In the genomic region with DNA sequence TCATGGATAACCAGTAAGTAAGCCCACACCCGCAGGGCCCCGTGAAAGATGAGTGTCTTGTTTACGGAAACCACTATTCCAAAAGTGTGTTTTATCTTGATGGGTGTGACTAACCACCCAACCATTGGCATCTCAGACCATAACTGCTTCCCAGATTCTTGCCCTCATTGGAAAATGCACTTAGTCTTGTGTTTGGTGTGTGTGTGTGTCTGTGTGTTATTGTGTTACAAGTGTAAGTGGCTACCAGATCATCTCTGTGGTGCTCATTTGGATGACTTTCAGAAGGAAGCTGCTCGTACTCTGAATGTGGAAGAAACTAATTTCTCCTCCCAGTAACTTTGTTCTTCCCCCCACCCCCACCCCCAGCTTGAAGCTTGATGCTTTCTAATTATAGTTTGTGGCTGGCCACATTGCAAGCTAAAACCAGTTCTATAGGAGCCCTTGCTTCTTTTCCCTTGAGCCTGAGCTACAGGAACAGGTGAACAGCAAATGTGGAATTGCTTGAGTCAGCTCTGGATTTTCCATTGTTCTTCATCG, we compare ENCODE assay signal across 14 mouse cellular contexts. TPM values are rescaled to one million over a fixed set of nuclear protein-coding genes. Genes with fewer than 3 reads are reported as not detected.
DNase-seq lines count a peak whose midpoint lies in the region; ATAC-seq lines count a peak whose summit lies in the region.
"Had no signal": no experiment of that assay in that cellular context is flagged by ENCODE, and none has a peak within 500 bp of the region (broad histone marks: within the 10 kb centered on the region; RNA-seq: fewer than 3 reads in every experiment).

No protein-coding gene starts in this region.

- H3K4me1 ChIP-seq in heart, embryonic 12.5 days (replicated peaks) = peaks cover 58% of the 10 kb centered on the region
- H3K4me1 ChIP-seq in megakaryocyte, embryonic 14.5 days = peaks cover 87% of the 10 kb centered on the region
- H3K4me1 ChIP-seq in midbrain, embryonic 11.5 days (ENCODE audit: control insufficient read depth, insufficient read depth, low read length) = no peaks in the 10 kb centered on the region

- no peak overlapping the region for H3K9ac ChIP-seq in heart, embryonic 12.5 days
- H3K9ac ChIP-seq in midbrain, embryonic 11.5 days (ENCODE audit: low read length) = no peak overlapping the region

- DNase-seq in heart, postnatal 14 days = no peak
- peak; percentile 79 for DNase-seq in NIH3T3 (ENCODE audit: low read depth)
- no peak for DNase-seq in midbrain, embryonic 11.5 days (ENCODE audit: low spot score, missing footprints)
- no peak for DNase-seq in ovary, postnatal 10 days (ENCODE audit: low spot score)
- no peak for DNase-seq in embryo, embryonic 10 days (ENCODE audit: low spot score)
- DNase-seq: adrenal gland, postnatal 14 days; cerebellum, postnatal 14 days; lung, postnatal 10 days; thymus, adult 2 months had no signal

- peak overlapping the region; percentile 81 for H3K27ac ChIP-seq in heart, embryonic 12.5 days (ENCODE audit: poor library complexity, severe bottlenecking)
- H3K27ac ChIP-seq in midbrain, embryonic 11.5 days (ENCODE audit: low read depth, low read length) = no peak overlapping the region
- H3K27ac ChIP-seq: hindbrain, postnatal 0 days had no signal

- H3K9me3 ChIP-seq in heart, embryonic 12.5 days (replicated peaks) = no peaks in the 10 kb centered on the region; the same call in 1 of the 2 replicates
- H3K9me3 ChIP-seq in megakaryocyte, embryonic 14.5 days = no peaks in the 10 kb centered on the region
- H3K9me3 ChIP-seq in midbrain, embryonic 11.5 days (ENCODE audit: control insufficient read depth, low read length) = no peaks in the 10 kb centered on the region

- H3K4me3 ChIP-seq in heart, embryonic 12.5 days = no peak overlapping the region
- peak overlapping the region; percentile 87 for H3K4me3 ChIP-seq in megakaryocyte, embryonic 14.5 days (replicated peaks)
- no peak overlapping the region for H3K4me3 ChIP-seq in midbrain, embryonic 11.5 days (ENCODE audit: low read depth, low read length)

- WGBS in heart, embryonic 12.5 days = 34% methylated on average over 5 of the region's 5 CpGs
- whole genome bisulfite sequencing in midbrain, embryonic 11.5 days = 79% methylated on average over 5 of the region's 5 CpGs

- no peak for ATAC-seq in heart, embryonic 12.5 days (ENCODE audit: insufficient number of reproducible peaks, low FRiP score)
- ATAC-seq in inflammation-experienced regulatory T-cells, adult 6 months = peak; percentile 16
- ATAC-seq in midbrain, embryonic 11.5 days (ENCODE audit: low FRiP score) = no peak
- ATAC-seq: hindbrain, postnatal 0 days had no signal

- H3K36me3 ChIP-seq in heart, embryonic 12.5 days = peaks cover 4% of the 10 kb centered on the region
- peaks cover 64% of the 10 kb centered on the region for H3K36me3 ChIP-seq in megakaryocyte, embryonic 14.5 days (replicated peaks; ENCODE audit: low read length)
- no peaks in the 10 kb centered on the region for H3K36me3 ChIP-seq in midbrain, embryonic 11.5 days (ENCODE audit: control insufficient read depth, insufficient read depth, low read length)

- peak overlapping the region; percentile 48 for H3K4me2 ChIP-seq in heart, embryonic 12.5 days
- H3K4me2 ChIP-seq in midbrain, embryonic 11.5 days = no peak overlapping the region

- H3K27me3 ChIP-seq in heart, embryonic 12.5 days (replicated peaks) = no peaks in the 10 kb centered on the region
- H3K27me3 ChIP-seq in megakaryocyte, embryonic 14.5 days (replicated peaks) = no peaks in the 10 kb centered on the region
- H3K27me3 ChIP-seq in midbrain, embryonic 11.5 days (ENCODE audit: control insufficient read depth, insufficient read depth, low read length) = no peaks in the 10 kb centered on the region

- intact Hi-C loops in heart, postnatal 14 days (cut with DNase I) = no loop called here

RNA-seq across cellular contexts. Expression of gene Arl6ip5, which starts 12.5 kb away (rescaled TPM):
- 96.9 and 97.9 TPM in 2 replicates for polyA plus RNA-seq in heart, embryonic 12.5 days (2016; fragmentation: Nextera tagmentation; extraction: Ambion mirVana)
- 100 to 1,000 TPM; 103 to 110 TPM for total RNA-seq in heart, postnatal 14 days (2021)
- polyA plus RNA-seq in inflammation-experienced regulatory T-cells, adult 6 months (2017; shearing (Covaris generic)) = 100 to 1,000 TPM; 199 to 332 (median 237) TPM
- 8.1 and 25.3 TPM in 2 replicates for polyA plus RNA-seq in megakaryocyte, embryonic 14.5 days (2012; ENCODE audit: insufficient read depth, low replicate concordance)
- 41.4 and 41.8 TPM in 2 replicates for polyA plus RNA-seq in midbrain, embryonic 11.5 days (2014; fragmentation: Nextera tagmentation; extraction: Ambion mirVana)

RNA-seq across cellular contexts. Expression of gene Uba3, which starts 17.6 kb away (rescaled TPM):
- polyA plus RNA-seq in heart, embryonic 12.5 days (2016; fragmentation: Nextera tagmentation; extraction: Ambion mirVana) = 79.1 and 79.3 TPM in 2 replicates
- total RNA-seq in heart, postnatal 14 days (2021) = 10 to 100 TPM; 66.9 to 71.9 TPM
- polyA plus RNA-seq in inflammation-experienced regulatory T-cells, adult 6 months (2017; shearing (Covaris generic)) = 10 to 100 TPM; 31.7 to 53.1 (median 36.0) TPM
- 4.7 and 9.4 TPM in 2 replicates for polyA plus RNA-seq in megakaryocyte, embryonic 14.5 days (2012; ENCODE audit: insufficient read depth, low replicate concordance)
- 99.4 and 101 TPM in 2 replicates for polyA plus RNA-seq in midbrain, embryonic 11.5 days (2014; fragmentation: Nextera tagmentation; extraction: Ambion mirVana)

RNA-seq across cellular contexts. Expression of gene Lmod3, which starts 29.6 kb away (rescaled TPM):
- 18.0 and 18.7 TPM in 2 replicates for polyA plus RNA-seq in heart, embryonic 12.5 days (2016; fragmentation: Nextera tagmentation; extraction: Ambion mirVana)
- 10 to 100 TPM; 50.2 to 55.6 TPM for total RNA-seq in heart, postnatal 14 days (2021)
- polyA plus RNA-seq in inflammation-experienced regulatory T-cells, adult 6 months (2017; shearing (Covaris generic)) = under 1 TPM in 2 of 3 experiments, not detected in 1; 0.15 to 0.16 TPM
- polyA plus RNA-seq in megakaryocyte, embryonic 14.5 days (2012; ENCODE audit: insufficient read depth, low replicate concordance) = not detected in 2 replicates
- polyA plus RNA-seq in midbrain, embryonic 11.5 days (2014; fragmentation: Nextera tagmentation; extraction: Ambion mirVana) = 0.08 TPM in 1 of 2 replicates, not detected in the other
- total RNA-seq: adrenal gland, postnatal 14 days; layer of hippocampus, adult 18-20 months had no signal
- polyA plus RNA-seq: hindbrain, postnatal 0 days had no signal

RNA-seq across cellular contexts. Expression of gene Tmf1, which starts 44.1 kb away (rescaled TPM):
- 28.7 and 29.9 TPM in 2 replicates for polyA plus RNA-seq in heart, embryonic 12.5 days (2016; fragmentation: Nextera tagmentation; extraction: Ambion mirVana)
- total RNA-seq in heart, postnatal 14 days (2021) = 10 to 100 TPM; 32.1 to 34.7 TPM
- polyA plus RNA-seq in inflammation-experienced regulatory T-cells, adult 6 months (2017; shearing (Covaris generic)) = 10 to 100 TPM; 44.3 to 55.2 (median 54.8) TPM
- polyA plus RNA-seq in megakaryocyte, embryonic 14.5 days (2012; ENCODE audit: insufficient read depth, low replicate concordance) = 0.52 and 2.5 TPM in 2 replicates
- 29.9 and 34.6 TPM in 2 replicates for polyA plus RNA-seq in midbrain, embryonic 11.5 days (2014; fragmentation: Nextera tagmentation; extraction: Ambion mirVana)

Comparison
In these comparisons a context has a peak if more than half of its experiments do, and no peak if none do; other contexts are left out.
1. RNA of gene Lmod3, which starts 29.6 kb away (polyA plus RNA-seq): 18.0 to 18.7 TPM in heart, embryonic 12.5 days; 0.15 to 0.16 TPM in inflammation-experienced regulatory T-cells, adult 6 months, 0.08 TPM in midbrain, embryonic 11.5 days and not detected in megakaryocyte, embryonic 14.5 days; every median in the first group is over 10 times any median in the second.